Mouse (Mus musculus) embryonic facial prominence, embryonic 15.5 days (tissue): ENCODE results near the gene Cds1. TPM values are rescaled to one million over a fixed set of nuclear protein-coding genes. Genes with fewer than 3 reads are reported as not detected.

Experiments
- polyA plus RNA-seq: library from polyadenylated mRNA; unstranded; fragments of >200 nt; fragmentation: Nextera tagmentation; extraction: Ambion mirVana; gene quantifications from 2 replicates; pipeline ENCODE4 v1.2.1, GENCODE M21; 2015

Gene Cds1
- polyA plus RNA-seq, 1 experiment from 2014 or later = 19.2 TPM

Other genes starting within 250 kb of the Cds1 start
- 0.13 TPM in 1 of 2 replicates, not detected in the other for gene Nkx6-1, start 100.1 kb upstream of the Cds1 start, polyA plus RNA-seq